Mouse (Mus musculus) embryo, embryonic 11 days (tissue): ENCODE measurements around the gene Osbpl8.
"Not testable (repeated sequence)": the region's sequence is repeated elsewhere in the genome, so short reads cannot be mapped to it uniquely, and the experiment has no call there.

Source experiments
- DNase-seq: peaks from one replicate; pipeline ENCODE4 v3.0.0-alpha.2; 2015

Osbpl8 gene

DNA sequence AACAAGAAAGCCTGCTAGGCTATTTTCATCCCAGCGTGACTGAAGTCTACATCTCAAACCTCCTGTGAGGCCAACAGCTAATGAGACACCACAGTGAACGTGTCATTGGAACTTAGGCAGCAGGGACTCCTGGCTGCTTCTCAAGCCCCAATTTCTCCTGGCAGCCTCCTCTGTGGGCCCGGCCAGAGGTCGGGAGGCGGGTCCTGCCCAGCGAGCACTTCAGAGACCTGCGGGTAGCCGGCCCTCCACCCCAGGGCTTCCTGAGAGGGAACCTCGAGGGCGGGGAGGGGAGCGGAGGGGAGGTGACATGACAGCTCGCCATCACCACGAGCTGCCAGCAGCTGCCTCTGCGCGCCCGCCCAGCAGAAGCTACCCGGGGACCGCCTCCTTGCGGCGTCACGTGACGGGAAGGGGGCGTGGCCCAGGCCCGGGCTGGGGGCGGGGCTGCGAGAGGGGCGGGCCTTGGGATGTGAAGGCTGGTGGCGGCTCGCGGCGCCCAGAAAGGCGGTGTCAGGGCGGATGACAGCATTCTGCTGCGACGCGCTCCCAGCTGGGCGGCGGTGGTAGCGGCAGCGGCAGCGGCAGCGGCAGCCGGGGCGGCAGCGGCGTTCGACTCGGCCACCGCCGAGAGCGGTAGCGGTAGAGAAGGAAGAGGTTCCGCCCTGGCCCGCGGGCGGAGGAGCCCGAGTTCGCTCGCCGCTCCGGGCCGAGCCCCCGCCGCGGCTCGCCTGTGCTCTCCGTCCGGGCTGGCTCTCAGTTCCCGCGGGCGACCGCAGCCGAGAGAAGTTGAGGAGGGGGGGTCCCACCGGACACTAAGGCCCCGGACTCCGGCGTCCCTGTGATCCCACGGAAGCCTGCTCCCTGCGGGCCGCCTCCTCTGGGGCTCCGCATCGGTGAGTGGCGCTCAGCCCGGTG, at the start of gene Osbpl8:
Gene Osbpl8, plus strand, starts transcription at position 449 of the 915 bp plus-strand sequence.
- DNase-seq, result peak; percentile 95

DNA sequence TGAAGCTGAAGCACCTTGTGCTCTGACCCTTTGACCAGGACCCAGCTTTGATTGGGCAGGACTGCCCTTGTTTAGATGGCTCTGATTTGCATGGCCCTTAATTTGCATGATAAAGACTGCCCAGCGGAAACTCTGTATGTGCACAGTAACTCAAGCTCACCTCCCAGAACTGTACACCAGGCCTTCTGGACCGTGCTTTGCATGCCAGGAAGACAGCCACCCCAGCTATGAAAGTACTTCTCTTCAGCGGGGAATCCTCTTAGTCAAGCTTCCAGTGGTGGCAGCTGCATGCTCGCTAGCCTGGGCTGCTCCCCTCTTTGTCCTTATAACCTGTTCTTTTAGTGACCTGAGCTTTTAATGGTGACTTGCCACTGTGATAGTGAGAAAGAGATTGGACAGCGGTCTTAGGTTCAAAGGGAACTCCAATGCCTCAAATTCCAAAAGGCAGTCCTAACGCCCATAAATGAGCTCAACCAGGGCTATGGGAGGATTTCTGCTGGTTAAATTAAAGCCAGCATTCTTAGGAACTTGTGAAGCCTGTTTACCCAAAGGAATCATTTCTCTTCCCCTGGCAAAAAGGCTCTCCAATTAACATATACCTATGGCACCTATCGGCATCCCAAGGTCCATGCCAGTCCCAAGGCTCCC, 47.2 kb upstream of the Osbpl8 start:
- peak; percentile 17 for DNase-seq

DNA sequence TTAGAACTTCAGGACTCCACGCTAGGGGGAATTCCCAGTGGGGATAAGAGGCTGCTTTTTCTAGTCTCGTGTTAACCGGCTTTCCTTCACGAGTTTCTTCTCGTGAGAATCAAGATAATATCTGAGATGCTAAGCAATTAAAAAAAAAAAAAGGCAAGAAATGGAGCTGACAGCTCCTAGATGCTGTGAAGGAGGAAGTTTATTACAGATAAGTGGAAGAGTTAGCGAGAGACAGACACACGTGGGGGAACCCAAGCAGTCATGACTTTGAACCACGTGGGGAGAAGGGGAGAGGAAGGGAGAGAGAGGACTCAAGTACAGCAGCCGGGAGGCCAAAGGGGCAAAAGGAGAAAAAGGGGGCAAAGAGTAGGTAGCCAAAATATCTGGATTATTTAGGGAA, 46.3 kb upstream of the Osbpl8 start:
- no peak for DNase-seq

DNA sequence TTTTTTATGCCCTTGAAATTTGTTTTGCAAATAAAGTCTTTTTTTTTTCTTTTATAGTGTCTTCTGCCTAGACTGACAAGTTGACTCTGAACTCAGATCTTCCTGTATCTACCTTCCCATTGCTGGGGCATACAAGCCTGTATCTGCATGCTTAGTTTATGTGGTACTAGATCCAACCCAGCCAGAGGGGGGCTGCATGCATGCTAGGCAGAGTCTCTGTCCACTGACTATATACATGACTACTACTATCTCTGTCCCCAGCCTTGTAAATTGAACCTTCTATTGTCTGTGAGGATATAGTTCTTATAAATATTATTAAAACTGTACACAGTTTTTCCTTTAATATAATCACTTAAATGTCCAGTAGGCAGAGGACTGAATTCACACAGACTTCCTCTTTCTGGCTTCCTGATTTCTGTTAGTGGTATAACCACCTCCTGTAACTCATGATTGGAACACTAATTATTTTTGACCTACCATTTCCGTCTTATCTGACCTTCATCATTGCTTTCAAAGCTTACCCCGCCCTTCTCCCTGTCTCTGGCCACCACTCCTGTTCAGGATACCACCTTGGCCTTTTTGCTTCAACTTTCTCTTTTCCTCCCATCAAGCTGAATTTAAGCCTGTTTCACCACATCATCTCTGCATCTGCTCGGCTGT, 45.4 kb upstream of the Osbpl8 start:
- no peak for DNase-seq

DNA sequence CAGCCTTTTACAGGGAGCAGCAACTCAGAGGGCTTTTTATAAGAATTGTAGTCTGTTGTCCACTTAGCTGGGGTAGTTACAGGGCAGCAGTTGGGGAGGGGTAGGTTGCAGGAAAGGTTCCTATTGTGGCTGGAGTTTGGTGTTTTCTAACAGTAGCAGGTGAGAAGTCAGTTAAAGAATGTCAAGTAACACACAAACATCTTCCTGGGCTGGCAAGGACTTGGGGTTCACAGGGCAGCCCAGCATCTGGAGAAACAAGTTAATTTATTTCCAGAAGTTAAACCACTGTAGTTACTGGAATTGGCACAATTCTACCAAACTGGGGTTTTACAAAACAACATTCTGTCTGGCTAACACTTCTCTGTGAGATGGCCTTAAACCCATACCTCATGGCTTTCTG, 44.8 kb upstream of the Osbpl8 start:
- no peak for DNase-seq

DNA sequence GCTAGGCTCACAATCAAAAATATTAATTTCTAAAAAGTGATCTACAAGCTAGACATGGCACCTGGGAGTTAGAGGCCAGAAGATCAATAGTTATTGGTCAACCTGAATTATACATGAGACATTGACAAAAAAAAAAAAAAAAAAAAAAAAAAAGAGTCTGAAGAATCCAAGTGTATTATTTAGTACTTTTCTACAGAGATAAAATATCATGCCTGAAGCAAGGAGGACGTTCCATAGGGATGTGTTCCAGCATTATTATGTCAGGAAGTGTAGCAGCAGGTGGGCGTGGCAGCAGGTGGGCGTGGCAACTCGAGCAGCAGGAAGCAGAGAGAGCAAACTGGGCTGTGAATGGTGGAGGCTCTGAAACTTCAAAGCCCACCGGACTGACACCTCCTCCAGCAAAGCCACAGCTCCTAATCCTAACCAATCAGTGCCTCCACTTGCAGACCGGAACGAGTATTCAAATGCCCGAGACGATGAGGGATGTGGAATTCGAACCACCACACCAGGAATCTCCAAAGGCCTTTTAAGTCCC, 41.6 kb upstream of the Osbpl8 start:
- DNase-seq, result no peak

DNA sequence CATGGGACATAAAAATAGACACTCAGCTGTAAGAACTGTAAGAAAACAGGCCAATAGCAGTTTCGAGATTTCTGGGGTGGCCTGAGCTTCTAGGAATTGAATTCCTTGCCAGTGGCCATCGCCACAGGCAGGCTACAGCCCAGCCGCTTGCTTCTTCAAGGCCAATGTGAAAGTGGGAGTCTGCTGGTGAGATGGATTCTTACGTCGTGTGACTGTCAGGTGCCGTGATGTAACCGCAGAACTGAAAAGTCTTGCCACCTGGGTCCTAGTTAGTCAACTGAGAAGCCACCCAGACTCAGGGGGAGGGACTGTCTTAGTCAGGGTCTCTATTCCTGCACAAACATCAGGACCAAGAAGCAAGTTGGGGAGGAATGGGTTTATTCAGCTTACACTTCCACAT, 40.4 kb upstream of the Osbpl8 start:
- DNase-seq, result no peak

DNA sequence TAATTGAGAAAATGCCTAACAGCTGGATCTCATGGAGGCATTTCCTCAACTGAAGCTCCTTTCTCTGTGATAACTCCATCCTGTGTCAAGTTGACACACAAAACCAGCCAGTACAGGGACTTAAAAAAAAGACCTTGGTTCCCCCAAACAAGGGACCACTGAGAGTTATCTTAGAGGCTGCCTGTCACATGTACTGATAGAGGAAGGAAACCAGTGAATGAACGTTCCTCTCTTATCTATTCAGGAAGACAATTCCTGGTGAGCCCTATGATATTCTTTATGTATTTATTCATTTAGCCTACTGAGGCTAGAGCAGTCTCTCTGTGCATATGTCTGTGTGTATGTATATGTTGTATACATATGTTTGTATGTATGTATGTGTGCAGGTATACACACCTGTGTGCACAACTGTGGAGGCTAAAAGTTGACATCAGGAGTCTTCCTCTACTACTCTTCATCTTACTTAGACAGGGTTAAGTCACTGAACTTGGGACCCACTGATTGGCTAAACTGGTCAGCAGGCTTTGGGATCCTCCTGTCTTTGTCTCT, 39.7 kb upstream of the Osbpl8 start:
- no peak for DNase-seq

DNA sequence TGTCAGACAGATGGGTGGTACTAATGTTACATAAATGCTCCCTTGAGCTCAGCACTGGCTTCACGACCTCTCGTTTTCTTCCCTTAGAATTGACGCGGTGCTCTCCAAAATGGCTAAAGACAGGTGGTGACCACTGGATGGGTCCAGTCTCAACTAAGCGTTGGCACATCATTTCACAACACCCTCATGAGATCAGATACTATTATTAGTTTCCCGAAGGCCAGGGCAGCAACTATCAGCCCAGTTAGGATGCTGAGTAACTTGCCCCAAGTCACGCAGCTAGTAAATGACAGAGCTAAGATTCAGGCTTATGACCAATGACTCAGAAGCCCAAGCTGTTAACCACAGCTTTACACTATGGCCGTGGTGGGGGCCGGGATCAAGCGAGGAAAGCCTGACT, 37.2 kb upstream of the Osbpl8 start:
- DNase-seq, result no peak

DNA sequence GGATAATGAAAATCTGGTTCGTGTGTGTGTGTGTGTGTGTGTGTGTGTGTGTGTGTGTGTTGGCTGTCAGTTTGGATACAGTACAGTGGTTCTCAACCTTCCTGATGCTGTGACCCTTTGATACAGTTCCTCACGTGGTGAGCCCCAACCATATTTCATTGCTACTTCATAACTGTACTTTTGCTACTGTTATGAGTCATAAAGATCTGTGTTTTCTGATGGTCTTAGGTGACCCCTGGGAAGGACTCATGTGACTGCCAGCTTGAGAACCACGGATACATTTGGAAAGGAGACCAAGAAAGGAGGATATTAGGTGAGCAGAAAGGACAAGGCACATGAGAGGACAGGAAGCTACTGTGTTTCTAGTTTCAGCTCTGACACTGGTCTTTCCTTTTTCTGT, 36.1 kb upstream of the Osbpl8 start:
- DNase-seq, result no peak

DNA sequence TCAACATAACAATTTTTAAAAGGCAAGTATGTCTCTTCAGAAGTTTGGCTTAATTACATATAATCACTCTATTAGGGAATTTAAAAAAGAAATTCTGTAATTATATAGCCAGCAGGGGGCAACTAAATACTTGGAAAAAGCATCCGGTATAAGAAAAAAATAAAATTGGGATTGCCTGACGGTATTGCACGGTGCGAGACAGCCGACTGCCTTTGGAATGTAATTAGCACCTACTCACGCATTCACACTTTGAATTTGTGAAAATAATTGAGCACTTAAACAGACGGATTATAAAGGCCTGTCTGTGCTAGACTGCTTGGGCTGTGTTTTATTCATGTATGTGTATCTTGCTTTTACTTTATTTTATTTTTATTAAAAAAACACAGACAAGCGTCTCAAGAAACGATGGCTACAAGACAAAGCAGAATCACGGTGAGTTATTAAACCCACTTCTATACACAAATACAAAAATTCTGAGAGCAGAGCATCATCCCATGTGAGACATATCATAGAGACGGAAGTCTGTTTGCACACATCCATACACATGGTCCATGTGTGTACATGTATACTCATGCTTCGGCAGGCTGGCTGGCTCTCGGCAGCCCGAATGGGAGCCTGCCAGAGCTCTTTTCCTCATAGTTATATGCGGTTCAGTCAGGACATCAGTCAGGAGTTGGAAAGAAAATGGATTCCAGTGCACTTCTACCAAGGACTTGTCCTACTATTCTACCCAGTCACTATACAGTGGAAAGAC, 34.5 kb upstream of the Osbpl8 start:
- DNase-seq, result no peak

DNA sequence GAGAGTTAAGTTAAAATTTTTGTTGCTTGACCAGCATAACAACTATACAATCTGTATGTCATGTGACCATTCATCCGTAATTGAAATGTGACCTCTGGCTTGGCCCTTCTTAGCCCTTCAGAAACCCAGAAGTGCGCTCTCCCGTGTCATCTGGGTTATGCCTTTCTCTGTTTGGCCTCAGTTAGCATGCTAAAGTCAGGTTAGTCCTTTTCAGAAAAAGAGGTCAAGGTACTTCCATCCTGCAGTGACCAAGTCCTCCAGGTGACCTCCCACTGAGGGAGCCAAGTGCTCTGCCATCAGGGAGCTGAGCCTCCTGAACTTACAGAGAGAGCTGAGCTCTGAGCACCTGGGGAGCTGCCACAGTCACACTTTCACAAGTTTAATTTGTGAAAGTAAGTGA, 33.7 kb upstream of the Osbpl8 start:
- DNase-seq, result no peak

DNA sequence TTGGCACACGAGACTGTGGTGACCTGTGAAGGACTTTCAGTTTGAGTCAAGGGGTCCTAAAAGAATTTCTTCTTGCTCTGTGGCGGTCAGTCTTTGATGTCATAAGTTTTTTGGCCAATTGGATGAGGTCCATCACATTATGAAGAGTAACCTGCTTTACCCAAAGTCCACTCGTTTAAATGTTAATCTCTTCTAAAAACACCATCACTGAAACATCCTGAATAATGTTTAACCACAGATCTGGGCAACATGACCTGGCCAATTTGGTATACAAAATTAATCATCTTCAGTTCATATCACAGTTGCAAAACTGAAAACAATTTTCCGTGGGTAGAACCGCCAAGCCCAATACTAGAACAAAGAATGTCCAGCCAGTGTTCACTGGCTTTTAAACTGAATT, 31.3 kb upstream of the Osbpl8 start:
- DNase-seq, result no peak

DNA sequence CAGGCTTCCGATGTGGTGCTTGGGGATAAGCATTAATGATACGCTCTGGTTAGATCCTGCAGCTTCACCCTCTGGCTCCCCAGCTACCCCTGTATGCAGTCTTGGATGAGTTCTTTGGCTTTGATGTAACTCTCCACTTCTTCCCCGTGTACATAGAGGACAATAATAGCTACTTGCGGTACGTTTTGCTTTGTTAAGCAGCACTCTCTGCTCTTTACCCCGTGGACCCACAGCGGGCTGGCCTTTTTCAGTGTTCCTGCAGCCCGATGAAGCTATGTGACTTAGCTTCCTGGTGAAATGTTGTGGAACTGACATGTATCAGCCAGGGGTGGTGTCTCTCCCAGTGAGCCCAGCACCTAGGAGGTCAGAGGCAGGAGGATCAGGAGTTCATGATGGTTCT, 30.6 kb upstream of the Osbpl8 start:
- no peak for DNase-seq

DNA sequence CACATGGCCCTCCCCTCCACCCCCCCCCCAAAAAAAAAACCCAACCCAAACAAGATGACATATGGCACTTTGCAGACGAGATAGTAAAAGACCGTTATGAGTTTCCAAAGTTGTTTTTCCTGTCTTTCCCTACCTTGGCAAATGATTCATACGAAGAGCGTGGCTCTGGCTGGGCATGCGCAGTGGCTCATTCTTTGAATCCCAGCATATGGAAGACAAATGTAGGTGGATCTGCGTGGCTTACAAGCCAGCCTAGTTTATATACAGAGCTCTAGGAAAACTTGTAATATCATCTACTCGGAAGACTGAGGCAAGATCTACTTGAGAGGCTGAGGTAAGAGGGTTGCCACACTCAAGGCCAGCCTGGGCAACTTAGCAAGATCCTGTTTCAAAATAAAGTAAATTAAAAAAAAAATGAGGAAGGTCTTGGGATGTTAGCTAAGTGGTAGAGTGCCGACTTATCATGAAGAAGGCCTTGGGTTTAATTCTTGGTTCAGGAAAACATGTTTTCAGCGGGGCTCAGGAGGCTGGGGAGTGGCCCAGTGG, 30.1 kb upstream of the Osbpl8 start:
- DNase-seq, result no peak

DNA sequence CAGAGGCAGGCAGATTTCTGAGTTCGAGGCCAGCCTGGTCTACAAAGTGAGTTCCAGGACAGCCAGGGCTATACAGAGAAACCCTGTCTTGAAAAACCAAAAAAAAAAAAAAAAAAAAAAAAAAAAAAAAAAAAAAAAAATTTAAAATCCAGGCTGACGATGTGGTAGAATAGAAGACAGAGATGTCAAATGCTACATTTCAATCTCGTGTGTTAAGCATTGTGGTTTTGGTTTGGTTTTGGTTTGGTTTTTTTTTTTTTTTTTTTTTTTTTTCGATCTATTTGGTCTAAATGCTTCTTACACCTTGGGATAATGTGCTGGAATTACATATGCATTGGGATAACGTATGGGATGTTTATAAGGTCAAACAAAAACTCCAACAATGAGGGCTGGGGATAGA, 28.2 kb upstream of the Osbpl8 start:
- not testable (repeated sequence) for DNase-seq

DNA sequence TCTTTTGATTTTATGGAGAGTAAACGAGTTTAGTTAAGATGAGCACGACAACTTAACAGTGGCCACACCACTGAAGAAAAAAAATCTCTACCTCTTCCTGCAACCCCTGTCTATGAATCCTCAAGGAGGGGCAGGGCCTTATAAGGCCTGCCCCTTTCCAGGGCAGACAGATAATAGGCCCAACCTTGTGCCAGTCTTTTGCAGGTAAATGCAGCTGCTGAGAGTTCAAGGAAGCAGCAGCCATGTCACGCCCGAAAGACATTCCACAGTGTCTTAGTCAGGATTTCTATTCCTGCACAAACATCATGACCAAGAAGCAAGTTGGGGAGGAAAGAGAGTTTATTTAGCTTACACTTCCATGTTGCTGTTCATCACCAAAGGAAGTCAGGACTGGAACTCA, 26.6 kb upstream of the Osbpl8 start:
- DNase-seq, result no peak

DNA sequence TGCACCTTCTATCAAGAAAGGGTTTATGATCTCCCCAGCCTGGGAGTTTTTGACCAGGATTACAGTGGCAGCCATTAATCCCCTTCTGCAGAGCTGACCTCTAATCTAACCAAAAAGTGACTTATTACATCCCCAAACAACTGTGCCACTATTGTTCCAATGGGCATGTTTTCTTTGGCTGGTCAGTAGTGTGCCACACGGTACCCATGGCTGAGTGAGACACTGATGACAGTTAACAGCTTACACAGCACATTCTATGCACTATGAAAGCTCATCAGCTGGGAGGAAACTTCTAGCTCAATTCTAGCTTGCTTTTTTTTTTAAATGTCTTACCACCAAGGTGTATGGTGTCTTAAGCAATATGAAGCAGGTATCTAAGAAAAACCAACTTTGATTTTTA, 25.4 kb upstream of the Osbpl8 start:
- no peak for DNase-seq

DNA sequence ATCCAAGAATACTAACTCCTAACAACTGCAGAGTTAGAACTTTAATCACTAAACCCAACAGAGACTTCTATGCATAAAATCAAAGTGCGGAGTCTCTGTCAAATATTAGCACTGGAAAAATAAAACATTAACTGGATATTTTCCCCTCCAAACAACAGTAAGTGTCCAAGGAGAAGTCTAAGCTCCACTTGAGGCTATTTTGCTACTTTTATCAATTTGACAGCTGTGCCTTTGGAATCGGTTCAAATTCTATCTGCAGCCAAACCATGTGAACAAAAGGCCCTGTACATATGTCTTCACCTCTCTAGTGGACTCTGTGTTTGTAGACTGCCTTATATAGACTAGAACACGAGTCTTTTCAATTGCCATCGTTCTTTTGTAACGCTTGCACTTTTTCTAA, 24.7 kb upstream of the Osbpl8 start:
- DNase-seq, result no peak

DNA sequence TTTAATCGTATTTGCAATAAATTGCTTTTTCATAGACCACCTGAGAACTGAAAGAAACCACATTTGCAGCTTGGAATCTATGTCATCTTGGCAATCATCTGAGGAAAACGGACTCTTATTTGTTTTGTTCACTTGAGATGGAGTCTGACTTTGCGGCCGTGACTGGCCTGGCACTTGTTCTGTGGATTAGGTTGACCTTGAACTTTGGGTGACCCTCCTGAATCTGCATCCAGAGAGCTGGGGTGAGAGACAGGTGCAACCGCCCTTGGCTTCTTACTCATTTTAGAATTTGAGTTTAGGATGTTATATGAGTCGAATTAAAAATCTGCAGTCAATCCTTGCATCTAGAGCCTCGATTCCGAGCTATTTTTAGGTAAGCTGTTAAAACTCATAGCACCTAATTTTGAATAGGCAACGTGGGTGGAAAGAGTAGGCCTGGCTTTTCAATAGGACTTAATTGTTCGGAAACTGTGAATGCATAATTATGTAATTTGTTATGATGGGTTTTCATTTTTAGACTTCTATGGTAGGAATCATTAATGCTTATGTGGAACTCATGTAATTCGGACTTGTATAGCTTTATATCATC, 20.1 kb upstream of the Osbpl8 start:
- DNase-seq, result no peak

DNA sequence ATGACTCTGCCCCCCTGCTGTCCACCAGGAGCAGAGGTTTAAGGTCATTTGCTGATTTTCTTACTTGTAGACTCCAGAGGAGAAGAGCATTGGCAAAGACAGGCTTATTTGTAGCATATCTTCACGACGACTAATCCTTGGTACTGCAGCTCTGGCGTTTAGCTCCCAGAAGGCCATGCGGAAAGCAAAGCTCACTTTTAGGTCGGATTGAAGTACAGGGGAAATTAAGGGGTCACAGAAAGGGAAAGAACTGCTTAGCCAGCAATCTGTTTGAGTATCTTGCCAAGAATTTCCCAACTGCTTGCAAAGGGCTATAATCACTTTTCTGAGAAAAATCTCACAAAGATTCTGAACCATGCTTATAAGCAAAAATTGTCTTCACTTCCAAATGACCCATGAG, 14.8 kb upstream of the Osbpl8 start:
- DNase-seq, result no peak

DNA sequence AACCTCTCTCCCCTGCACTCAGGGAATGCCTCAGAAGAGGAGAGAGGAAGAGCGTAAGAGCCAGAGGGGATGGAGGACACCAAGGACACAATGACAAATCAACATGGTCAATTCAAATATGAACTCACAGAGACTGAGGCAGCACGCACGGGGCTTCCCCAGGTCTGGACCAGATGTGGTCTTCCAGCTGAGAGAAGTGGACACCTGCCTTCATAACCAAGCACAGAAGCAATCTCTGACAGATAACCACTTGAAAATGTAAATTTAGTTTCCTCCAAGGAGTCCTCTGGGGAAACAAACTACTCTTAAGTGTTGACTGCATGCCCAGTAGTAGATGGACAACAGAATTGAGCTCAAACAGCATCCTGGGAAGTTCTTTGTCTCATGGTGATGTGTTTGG, 9.5 kb upstream of the Osbpl8 start:
- DNase-seq, result no peak
